Mouse (Mus musculus) kidney, adult 2 months (tissue): ENCODE data around the gene Uchl4.

ENCODE experiments used
- CTCF ChIP-seq: fragments of 200-500 bp; conservative IDR thresholded peaks from 2 replicates; pipeline ENCODE4 v1.5.1; 2011; ENCODE audit warnings: low read depth, mild to moderate bottlenecking, control low read depth, low read length, moderate library complexity, mixed read lengths; ENCODE audit not compliant: insufficient read depth, insufficient read length
- POLR2A ChIP-seq: fragments of 200-500 bp; IDR thresholded peaks from one replicate; pipeline ENCODE4 v1.6.1; 2011; ENCODE audit warnings: low read depth, low read length, control low read depth

- no peak for TF ChIP-seq CTCF
- TF ChIP-seq POLR2A: no peak
These were observed 32.7 kb upstream of the Uchl4 start for GRCm38 (mm10) chr9:64202331-64202730.
